Mouse (Mus musculus) liver, embryonic 12.5 days (tissue): Measurements from ENCODE around the gene Parp9. TPM values are rescaled to one million over a fixed set of nuclear protein-coding genes. Genes with fewer than 3 reads are reported as not detected.
"Not testable (repeated sequence)": the region's sequence is repeated elsewhere in the genome, so short reads cannot be mapped to it uniquely, and the experiment has no call there.

Experiments
- ATAC-seq: fragments of 200-750 bp; cut with Nextera tagmentation; 2 replicates; pipeline ENCODE4 v1.8.0; 2017; ENCODE audit warnings: moderate number of reproducible peaks, mild to moderate bottlenecking, moderate library complexity
- H3K27ac ChIP-seq: fragments of 300-500 bp; sonication (generic); 2 replicates; pipeline ENCODE4 v1.5.1; 2016; ENCODE audit warnings: mild to moderate bottlenecking
- H3K27me3 ChIP-seq: fragments of 300-500 bp; sonication (generic); replicated peaks from 2 replicates; pipeline ENCODE4 v1.6.1; 2016; ENCODE audit warnings: mild to moderate bottlenecking, moderate library complexity
- H3K36me3 ChIP-seq: fragments of 300-500 bp; sonication (generic); 2 replicates; pipeline ENCODE4 v1.6.1; 2016; ENCODE audit warnings: mild to moderate bottlenecking, moderate library complexity
- H3K4me1 ChIP-seq: fragments of 300-500 bp; sonication (generic); 2 replicates; pipeline ENCODE4 v1.6.1; 2016
- H3K4me2 ChIP-seq: fragments of 300-500 bp; sonication (generic); 2 replicates; pipeline ENCODE4 v1.6.1; 2016; ENCODE audit warnings: mild to moderate bottlenecking, moderate library complexity
- H3K4me3 ChIP-seq: fragments of 300-500 bp; sonication (generic); 2 replicates; pipeline ENCODE4 v1.5.1; 2016; ENCODE audit warnings: mild to moderate bottlenecking, moderate library complexity
- H3K9ac ChIP-seq: fragments of 300-500 bp; sonication (generic); 2 replicates; pipeline ENCODE4 v1.6.1; 2016; ENCODE audit warnings: mild to moderate bottlenecking, moderate library complexity
- H3K9me3 ChIP-seq: fragments of 300-500 bp; sonication (generic); replicated peaks from 2 replicates; pipeline ENCODE4 v1.6.1; 2016; ENCODE audit warnings: mild to moderate bottlenecking, moderate library complexity
- WGBS: fragments of 180-500 bp; shearing (Covaris S2); methylation state at CpG from one replicate; pipeline ENCODE4 v1.1.7; 2016; ENCODE audit not compliant: insufficient replicate concordance; 5-methylcytosine and 5-hydroxymethylcytosine counted together
- polyA plus RNA-seq: library from polyadenylated mRNA; unstranded; fragments of >200 nt; fragmentation: Nextera tagmentation; extraction: Ambion mirVana; gene quantifications from 2 replicates; pipeline ENCODE4 v1.2.1, GENCODE M21; 2016

Parp9 gene
- 5.7 and 5.8 TPM in 2 replicates for polyA plus RNA-seq

DNA sequence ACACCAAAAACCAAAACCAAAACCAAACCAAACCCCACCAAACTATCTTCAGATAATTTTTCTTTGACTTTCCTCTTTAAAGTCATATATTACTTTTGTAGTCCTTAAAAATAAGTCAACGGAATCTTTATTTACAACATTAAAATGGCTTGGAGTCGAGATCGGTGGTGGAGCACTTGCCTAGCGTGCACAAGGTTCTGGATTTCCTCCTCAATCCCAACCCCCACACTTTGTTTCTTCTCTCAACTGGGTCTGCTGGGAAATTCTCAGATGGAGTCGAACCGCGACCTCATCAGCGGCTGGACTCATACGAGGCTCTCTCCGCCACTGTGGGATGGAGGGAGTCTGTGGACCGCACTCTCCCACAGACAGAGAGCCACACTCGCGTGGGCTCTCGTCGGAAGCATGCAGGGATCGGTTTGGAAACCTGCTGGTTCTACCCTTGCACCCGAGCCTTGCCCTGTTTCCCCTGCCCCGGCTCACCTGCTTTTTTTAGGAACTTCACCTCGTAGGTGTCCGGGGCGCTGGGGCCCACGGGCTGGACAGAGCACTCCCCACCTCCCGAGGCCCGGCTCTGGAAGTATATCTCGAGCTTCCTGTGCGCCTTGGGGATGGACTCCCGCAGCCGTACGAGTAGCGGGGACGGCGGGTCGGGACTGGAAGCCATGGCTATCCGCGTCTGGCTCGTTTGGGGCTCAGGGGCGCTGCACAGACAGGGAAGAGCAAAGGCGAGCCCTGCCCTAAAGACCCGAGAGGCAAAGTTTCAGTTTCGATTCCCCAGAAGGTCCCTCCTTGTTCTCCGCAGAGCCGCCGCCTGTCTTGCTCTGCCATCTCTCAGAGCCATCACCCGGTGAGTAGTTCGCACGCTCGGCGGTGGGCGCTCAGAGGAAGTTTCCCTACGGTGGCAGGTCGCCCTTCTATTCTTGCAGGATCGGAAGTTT, at the start of gene Parp9, which contains the start of gene Dtx3l:
Gene Parp9 (plus strand): TSS at position 260 of the 941 bp plus-strand sequence.
Gene Dtx3l (minus strand): TSS at position 941 of the 941 bp plus-strand sequence.
- peak within 1 kb of the TSS; percentile 61 for H3K27ac ChIP-seq
- H3K4me2 ChIP-seq = peak within 1 kb of the TSS; percentile 92
- H3K36me3 ChIP-seq = peaks cover 4% of the 10 kb centered on the region; the same call in 1 of the 2 replicates
- ATAC-seq = peak; percentile 81
- H3K4me1 ChIP-seq = peaks cover 15% of the 10 kb centered on the region
- no peaks in the 10 kb centered on the region for H3K9me3 ChIP-seq
- 1% methylated on average over 52 of the region's 52 CpGs for WGBS
- peak within 1 kb of the TSS; percentile 86 for H3K4me3 ChIP-seq
- peak within 1 kb of the TSS; percentile 81 for H3K9ac ChIP-seq
- H3K27me3 ChIP-seq = no peaks in the 10 kb centered on the region

DNA sequence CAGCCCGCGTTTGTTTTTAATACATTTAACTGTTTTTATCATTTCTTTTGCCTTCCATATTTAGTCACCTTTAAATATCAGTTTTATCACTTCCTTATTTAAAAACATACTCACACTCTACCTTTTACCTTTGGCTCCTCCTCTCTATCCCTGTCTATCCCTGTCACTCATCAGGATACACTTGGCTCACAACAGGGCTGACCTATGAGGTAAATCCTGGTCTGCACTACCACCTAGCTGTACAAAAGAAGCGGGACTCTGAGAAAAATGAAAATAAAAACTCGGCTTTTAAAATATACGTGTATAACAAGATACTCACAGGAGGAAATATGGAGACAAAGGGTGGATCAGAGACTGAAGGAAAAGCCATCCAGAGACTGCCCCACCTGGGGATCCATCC, 49.4 kb upstream of the Parp9 start:
- Histone ChIP-seq H3K4me2 (no peak overlapping the region), H3K9me3 (no peaks in the 10 kb centered on the region), H3K4me3 (no peak overlapping the region), H3K36me3 (no peaks in the 10 kb centered on the region), H3K9ac (no peak overlapping the region), H3K4me1 (no peaks in the 10 kb centered on the region), H3K27me3 (0 out of 2 replicates have a peak, but pooled peaks cover 8% of the 10 kb centered on the region), H3K27ac (no peak overlapping the region)
- no peak for ATAC-seq
- WGBS = 72% methylated on average over 5 of the region's 5 CpGs

DNA sequence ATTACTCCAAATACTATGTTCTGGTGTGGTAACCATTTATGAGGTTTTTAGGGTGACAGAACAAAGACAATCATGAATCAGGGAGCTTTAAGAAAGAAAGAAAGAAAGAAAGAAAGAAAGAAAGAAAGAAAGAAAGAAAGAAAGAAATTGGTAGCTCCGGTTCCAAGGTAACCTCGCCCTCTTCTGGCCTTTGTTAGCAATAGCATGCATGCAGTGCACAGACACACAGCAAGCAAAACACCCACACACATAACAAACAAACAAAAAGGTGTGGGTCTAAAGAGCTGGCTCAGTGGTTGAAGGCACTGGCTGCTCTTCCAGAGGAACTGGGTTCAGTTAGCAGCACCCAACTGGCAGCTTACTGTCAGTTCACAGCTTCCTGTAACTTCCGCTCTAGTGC, 47.6 kb upstream of the Parp9 start:
- Histone ChIP-seq H3K4me2 (no peak overlapping the region), H3K27ac (no peak overlapping the region), H3K4me3 (no peak overlapping the region), H3K9me3 (no peaks in the 10 kb centered on the region), H3K27me3 (0 out of 2 replicates have a peak, but pooled peaks cover 8% of the 10 kb centered on the region), H3K9ac (no peak overlapping the region), H3K36me3 (no peaks in the 10 kb centered on the region), H3K4me1 (no peaks in the 10 kb centered on the region)
- ATAC-seq = no peak
- WGBS = 61% methylated on average over 3 of the region's 3 CpGs

DNA sequence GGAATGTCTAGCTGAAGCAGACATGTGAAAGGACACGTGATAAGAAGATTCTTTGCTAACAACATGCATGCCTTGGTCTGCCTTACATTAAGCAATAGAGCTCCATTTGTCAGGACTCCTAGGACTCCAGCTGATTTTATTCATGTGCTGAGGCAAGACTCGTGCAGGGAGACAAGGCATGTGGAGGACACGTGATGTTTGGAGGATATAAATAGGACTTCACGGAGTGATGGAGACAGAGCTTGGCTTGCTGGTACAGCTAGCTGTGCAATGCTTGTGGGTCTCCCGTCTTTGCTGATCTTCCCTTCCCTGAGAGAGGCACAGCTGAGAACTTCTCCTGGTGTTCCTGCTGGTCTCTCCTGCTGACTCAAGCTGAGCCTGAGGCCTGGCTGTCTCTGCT, 46.7 kb upstream of the Parp9 start:
- H3K36me3 ChIP-seq, H3K4me1 ChIP-seq, H3K4me3 ChIP-seq, H3K27me3 ChIP-seq, H3K9ac ChIP-seq, ATAC-seq, H3K27ac ChIP-seq, H3K4me2 ChIP-seq, H3K9me3 ChIP-seq: not testable (repeated sequence)
- 61% methylated on average over 5 of the region's 5 CpGs for WGBS

DNA sequence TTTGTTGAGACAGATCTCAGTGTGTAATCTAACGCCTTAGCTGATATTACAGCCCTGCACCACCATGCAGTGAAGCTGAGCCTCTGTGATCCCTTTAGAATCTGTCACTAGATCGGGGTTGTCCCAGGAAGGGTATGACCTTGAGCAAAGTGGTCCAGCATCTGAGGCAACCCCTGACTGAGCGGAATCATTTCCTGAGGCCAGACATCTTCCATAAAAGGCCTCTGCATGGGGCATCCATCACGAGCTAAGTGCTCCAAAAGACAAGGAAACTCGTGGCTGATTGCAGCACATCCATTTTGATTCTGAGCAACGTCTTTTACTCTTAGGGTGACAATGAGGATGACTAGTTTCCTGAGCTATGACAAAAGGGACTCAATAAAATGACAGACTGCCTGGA, 43.3 kb upstream of the Parp9 start:
- H3K36me3 ChIP-seq = no peaks in the 10 kb centered on the region
- WGBS = 51% methylated on average over 6 of the region's 6 CpGs
- no peak overlapping the region for H3K4me2 ChIP-seq
- H3K27ac ChIP-seq = no peak overlapping the region
- no peak for ATAC-seq
- H3K9ac ChIP-seq = no peak overlapping the region
- H3K9me3 ChIP-seq = no peaks in the 10 kb centered on the region
- H3K4me1 ChIP-seq = no peaks in the 10 kb centered on the region
- H3K4me3 ChIP-seq = no peak overlapping the region
- 0 out of 2 replicates have a peak, but pooled peaks cover 8% of the 10 kb centered on the region for H3K27me3 ChIP-seq

DNA sequence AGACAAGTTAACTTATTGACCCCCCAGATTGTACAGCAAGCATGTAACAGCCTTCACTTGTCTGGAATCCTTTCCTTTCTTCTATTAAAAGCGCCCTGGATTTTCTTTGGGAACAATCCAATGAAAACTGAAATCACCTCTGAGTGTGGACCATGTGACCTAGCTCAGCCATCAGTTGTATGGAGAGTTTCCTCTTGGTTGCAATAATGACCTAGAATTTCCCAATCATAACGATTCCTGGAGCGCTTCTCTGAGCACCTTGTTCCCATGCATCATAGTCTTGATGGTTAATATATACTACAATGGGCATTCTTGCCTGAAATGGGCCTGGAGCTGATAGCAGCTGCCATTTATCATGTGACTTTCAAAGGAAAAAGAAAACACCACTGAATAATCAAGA, 37.7 kb upstream of the Parp9 start:
- H3K9ac ChIP-seq = no peak overlapping the region
- no peaks in the 10 kb centered on the region; the same call in 1 of the 2 replicates for H3K9me3 ChIP-seq
- no peak overlapping the region for H3K27ac ChIP-seq
- H3K4me1 ChIP-seq = peaks cover 14% of the 10 kb centered on the region
- H3K4me2 ChIP-seq = no peak overlapping the region
- no peak overlapping the region for H3K4me3 ChIP-seq
- H3K27me3 ChIP-seq = no peaks in the 10 kb centered on the region
- no peak for ATAC-seq
- no peaks in the 10 kb centered on the region for H3K36me3 ChIP-seq
- WGBS = 65% methylated on average over 3 of the region's 3 CpGs

DNA sequence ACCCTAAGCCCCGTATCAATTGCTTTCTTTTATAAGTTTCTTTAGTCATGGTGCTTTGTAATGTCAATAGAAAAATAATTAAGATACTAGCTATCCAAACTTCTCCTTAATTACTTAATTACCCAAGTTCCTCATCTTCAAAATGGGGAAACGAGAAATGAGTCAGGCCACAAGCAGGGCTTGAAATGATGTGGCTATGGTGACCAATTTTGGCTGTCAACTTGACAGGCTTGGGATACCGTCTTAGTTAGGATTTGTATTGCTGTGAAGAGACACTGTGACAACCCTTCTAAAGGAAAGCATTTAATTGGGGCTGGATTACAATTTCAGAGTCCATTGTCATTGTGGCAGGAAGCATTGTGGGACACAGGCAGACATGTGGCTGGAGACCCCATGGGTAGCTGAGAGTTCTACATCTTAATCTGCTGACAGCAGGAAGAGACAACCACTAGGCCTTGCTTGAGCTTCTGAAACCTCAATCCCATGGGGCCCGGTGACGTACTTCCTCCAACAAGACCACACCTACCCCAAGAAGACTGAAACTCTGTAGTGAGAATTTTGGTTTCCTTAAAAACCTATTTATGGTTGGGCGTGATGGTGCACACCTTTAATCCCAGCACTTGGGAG, 35.1 kb upstream of the Parp9 start:
- Histone ChIP-seq H3K27me3 (no peaks in the 10 kb centered on the region), H3K4me1 (peaks cover 19% of the 10 kb centered on the region), H3K4me3 (no peak overlapping the region), H3K27ac (no peak overlapping the region), H3K36me3 (no peaks in the 10 kb centered on the region), H3K9me3 (no peaks in the 10 kb centered on the region; the same call in 1 of the 2 replicates), H3K4me2 (no peak overlapping the region), H3K9ac (no peak overlapping the region)
- ATAC-seq = no peak
- 59% methylated on average over 6 of the region's 6 CpGs for WGBS

DNA sequence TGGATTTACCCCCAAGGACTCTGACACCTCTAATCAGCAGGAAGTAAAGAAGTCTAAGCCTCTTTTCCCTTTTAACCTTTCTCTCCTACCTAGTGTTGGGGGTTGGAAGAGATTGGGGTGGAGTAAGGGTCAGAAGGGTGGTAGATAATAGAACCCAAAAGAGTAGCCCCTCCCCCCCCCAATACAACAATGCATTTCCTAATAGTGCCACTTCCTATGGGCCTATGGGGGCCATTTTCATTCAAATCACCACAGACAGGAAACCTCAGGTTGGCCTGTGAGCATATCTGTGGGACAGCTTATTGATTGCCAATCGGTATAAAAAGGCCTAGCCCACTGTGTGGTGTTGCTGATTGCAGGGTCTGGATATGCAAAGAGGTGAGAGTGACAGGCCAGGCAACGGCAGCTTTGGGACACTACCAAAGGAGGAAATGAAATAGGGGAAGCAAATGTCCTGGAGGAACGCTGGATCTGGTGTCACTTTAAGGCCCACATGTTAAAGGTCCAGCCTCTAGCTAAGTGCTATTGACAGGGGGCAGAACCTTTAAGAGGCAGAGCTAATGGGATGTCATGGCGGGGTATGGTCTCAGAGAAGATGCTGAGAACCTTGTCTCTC, 34.0 kb upstream of the Parp9 start:
- no peaks in the 10 kb centered on the region for H3K36me3 ChIP-seq
- H3K27ac ChIP-seq = no peak overlapping the region
- ATAC-seq = no peak
- H3K27me3 ChIP-seq = no peaks in the 10 kb centered on the region
- H3K4me2 ChIP-seq = no peak overlapping the region
- no peak overlapping the region for H3K9ac ChIP-seq
- H3K9me3 ChIP-seq = no peaks in the 10 kb centered on the region; the same call in 1 of the 2 replicates
- no peak overlapping the region for H3K4me3 ChIP-seq
- 40% methylated on average over 4 of the region's 4 CpGs for WGBS
- peaks cover 19% of the 10 kb centered on the region for H3K4me1 ChIP-seq

DNA sequence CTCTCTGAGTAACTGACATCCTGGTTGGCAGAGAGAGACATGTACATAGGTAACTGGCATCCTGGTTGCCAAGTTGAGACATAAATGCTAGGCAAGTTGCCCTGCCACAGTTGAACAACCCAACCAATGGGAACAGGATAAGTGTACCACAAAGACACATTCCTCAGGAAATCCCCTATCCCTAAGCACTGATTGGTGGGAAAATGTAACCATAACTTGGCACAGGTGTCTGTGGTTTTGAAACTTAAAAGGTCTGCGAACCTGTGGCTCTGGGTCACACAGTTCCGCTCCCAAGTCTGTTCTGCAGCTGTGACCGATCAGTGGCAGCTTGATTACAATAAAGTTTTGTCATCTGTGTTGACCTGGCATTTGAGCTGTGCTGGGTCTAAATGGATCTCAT, 32.9 kb upstream of the Parp9 start:
- peaks cover 19% of the 10 kb centered on the region for H3K4me1 ChIP-seq
- H3K9me3 ChIP-seq = no peaks in the 10 kb centered on the region; the same call in 1 of the 2 replicates
- no peaks in the 10 kb centered on the region for H3K36me3 ChIP-seq
- no peaks in the 10 kb centered on the region for H3K27me3 ChIP-seq
- 71% methylated on average over 3 of the region's 3 CpGs for WGBS
- H3K4me3 ChIP-seq = no peak overlapping the region
- peak overlapping the region; percentile 69; the same call in 1 of the 2 replicates for H3K27ac ChIP-seq
- no peak for ATAC-seq
- H3K9ac ChIP-seq = no peak overlapping the region
- H3K4me2 ChIP-seq = no peak overlapping the region

DNA sequence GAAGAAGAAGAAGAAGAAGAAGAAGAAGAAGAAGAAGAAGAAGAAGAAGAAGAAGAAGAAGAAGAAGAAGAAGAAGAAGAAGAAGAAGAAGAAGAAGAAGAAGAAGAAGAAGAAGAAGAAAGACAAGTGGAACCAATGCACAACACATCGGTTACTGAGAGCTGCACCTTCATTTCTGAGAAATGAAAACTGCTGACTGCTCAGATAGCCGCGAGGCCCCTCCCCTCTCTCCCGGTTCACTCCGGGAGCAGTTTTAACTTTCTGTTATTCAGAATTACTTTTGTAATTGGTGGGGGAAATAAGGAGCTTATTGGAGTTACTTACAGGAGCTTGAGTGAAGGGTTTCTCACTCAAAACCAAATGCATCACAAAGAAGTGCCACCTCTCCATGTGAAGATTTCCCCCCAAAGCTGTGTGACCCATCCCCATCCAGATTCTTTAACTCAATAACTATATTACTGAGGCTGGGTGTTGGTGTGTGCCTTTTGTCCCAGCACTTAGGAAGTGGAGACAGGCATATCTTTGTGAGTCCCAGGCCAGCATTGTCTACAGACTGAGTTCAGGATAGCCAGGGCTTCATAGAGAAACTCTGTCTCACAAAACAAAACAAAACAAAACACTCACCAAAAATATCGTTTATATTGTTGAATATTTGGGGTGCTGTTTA, 32.3 kb upstream of the Parp9 start:
- peak overlapping the region; percentile 79 for H3K27ac ChIP-seq
- ATAC-seq = peak; percentile 87

DNA sequence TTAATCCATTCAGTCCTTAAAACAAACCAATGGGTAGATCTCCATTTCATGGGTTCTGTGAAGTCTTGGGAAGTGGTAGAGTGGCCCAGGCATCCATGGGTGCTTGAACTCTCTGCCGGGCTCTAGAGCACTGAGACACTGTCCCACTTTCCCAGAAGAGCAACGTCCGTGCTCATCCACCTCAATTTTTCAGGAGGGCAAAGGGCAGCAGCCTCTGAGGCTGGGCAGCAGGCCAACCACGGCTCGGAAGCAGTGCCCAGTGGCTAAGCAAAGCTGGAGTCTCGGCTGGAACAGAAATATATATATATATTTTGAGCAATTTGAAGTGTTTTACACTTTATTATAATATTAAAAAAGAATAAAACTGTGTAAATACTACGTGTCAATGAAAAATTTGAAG, 31.4 kb upstream of the Parp9 start:
- Histone ChIP-seq H3K4me3 (no peak overlapping the region), H3K4me2 (no peak overlapping the region), H3K4me1 (peaks cover 19% of the 10 kb centered on the region), H3K9ac (no peak overlapping the region), H3K27me3 (no peaks in the 10 kb centered on the region), H3K36me3 (no peaks in the 10 kb centered on the region), H3K27ac (no peak overlapping the region), H3K9me3 (no peaks in the 10 kb centered on the region; the same call in 1 of the 2 replicates)
- no peak for ATAC-seq
- WGBS = 74% methylated on average over 7 of the region's 7 CpGs

More for the DNA sequence above, 32.3 kb upstream of the Parp9 start:
- Histone ChIP-seq H3K4me1 (peaks cover 19% of the 10 kb centered on the region), H3K9ac (no peak overlapping the region), H3K4me3 (peak overlapping the region; percentile 31), H3K9me3 (no peaks in the 10 kb centered on the region; the same call in 1 of the 2 replicates), H3K36me3 (no peaks in the 10 kb centered on the region), H3K4me2 (peak overlapping the region; percentile 52), H3K27me3 (no peaks in the 10 kb centered on the region)
- 49% methylated on average over 6 of the region's 6 CpGs for WGBS
